Mouse (Mus musculus): ENCODE measurements around the gene Gm20696.

Gene Gm20696

GRCm38 (mm10) chr6:99263061-99263885, 403.3 kb downstream of the Gm20696 start:
- DNase-seq (ENCODE audit: low spot score in 2 of 2) = no peak

GRCm38 (mm10) chr6:99261737-99262130, 404.9 kb downstream of the Gm20696 start:
- no peak for DNase-seq (ENCODE audit: low spot score in 2 of 2)

- DNase-seq (ENCODE audit: low spot score in 2 of 2) = no peak
Observed at GRCm38 (mm10) chr6:99260941-99261736, 405.5 kb downstream of the Gm20696 start.

GRCm38 (mm10) chr6:99258346-99258745, 408.3 kb downstream of the Gm20696 start:
- DNase-seq (ENCODE audit: low spot score in 2 of 2) = no peak

- DNase-seq (ENCODE audit: low spot score in 2 of 2) = no peak
Observed at GRCm38 (mm10) chr6:99257676-99258075, 408.9 kb downstream of the Gm20696 start.

- no peak for DNase-seq (ENCODE audit: low spot score in 2 of 2)
Observed at GRCm38 (mm10) chr6:99253331-99253730, 413.3 kb downstream of the Gm20696 start.

- DNase-seq (ENCODE audit: low spot score in 2 of 2) = no peak
Observed at GRCm38 (mm10) chr6:99252816-99253215, 413.8 kb downstream of the Gm20696 start.

GRCm38 (mm10) chr6:99251924-99252323, 414.7 kb downstream of the Gm20696 start:
- no peak for DNase-seq (ENCODE audit: low spot score in 2 of 2)

GRCm38 (mm10) chr6:99251222-99251621, 415.4 kb downstream of the Gm20696 start:
- DNase-seq (ENCODE audit: low spot score in 2 of 2) = no peak

- DNase-seq (ENCODE audit: low spot score in 2 of 2) = no peak
Observed at GRCm38 (mm10) chr6:99249496-99250030, 417.0 kb downstream of the Gm20696 start.

- DNase-seq (ENCODE audit: low spot score in 2 of 2) = no peak
Observed at GRCm38 (mm10) chr6:99248396-99248795, 418.2 kb downstream of the Gm20696 start.

- no peak for DNase-seq (ENCODE audit: low spot score in 2 of 2)
Observed at GRCm38 (mm10) chr6:99241625-99242395, 424.8 kb downstream of the Gm20696 start.

- no peak for DNase-seq (ENCODE audit: low spot score in 2 of 2)
Observed at GRCm38 (mm10) chr6:99240764-99241163, 425.8 kb downstream of the Gm20696 start.

GRCm38 (mm10) chr6:99235588-99235987, 431.0 kb downstream of the Gm20696 start:
- no peak for DNase-seq (ENCODE audit: low spot score in 2 of 2)

- no peak for DNase-seq (ENCODE audit: low spot score in 2 of 2)
Observed at GRCm38 (mm10) chr6:99233411-99233810, 433.2 kb downstream of the Gm20696 start.

- DNase-seq (ENCODE audit: low spot score in 2 of 2) = no peak
Observed at GRCm38 (mm10) chr6:99228336-99228870, 438.2 kb downstream of the Gm20696 start.

GRCm38 (mm10) chr6:99221147-99221546, 445.4 kb downstream of the Gm20696 start:
- DNase-seq (ENCODE audit: low spot score in 2 of 2) = no peak

- DNase-seq (ENCODE audit: low spot score in 2 of 2) = no peak
Observed at GRCm38 (mm10) chr6:99220472-99220871, 446.1 kb downstream of the Gm20696 start.

- DNase-seq (ENCODE audit: low spot score in 2 of 2) = no peak
Observed at GRCm38 (mm10) chr6:99217846-99218245, 448.8 kb downstream of the Gm20696 start.

- DNase-seq (ENCODE audit: low spot score in 2 of 2) = no peak
Observed at GRCm38 (mm10) chr6:99217155-99217554, 449.4 kb downstream of the Gm20696 start.

GRCm38 (mm10) chr6:99212461-99212860, 454.1 kb downstream of the Gm20696 start:
- DNase-seq (ENCODE audit: low spot score in 2 of 2) = no peak

Measured in frontal cortex, postnatal 14 days (tissue).